Mouse (Mus musculus): ENCODE results near the gene Tac4. TPM values are rescaled to one million over a fixed set of nuclear protein-coding genes. Genes with fewer than 3 reads are reported as not detected.

Tac4 gene
- polyA plus RNA-seq (2016; fragmentation: Nextera tagmentation; extraction: Ambion mirVana) = not detected in 2 replicates

- peaks cover 34% of the 10 kb centered on the region for H3K27me3 ChIP-seq (ENCODE audit: low read depth, poor library complexity, severe bottlenecking)
- no peak within 1 kb of the TSS for H3K4me3 ChIP-seq
- H3K9me3 ChIP-seq (replicated peaks) = no peaks in the 10 kb centered on the region
- no peak within 1 kb of the TSS for H3K27ac ChIP-seq (replicated peaks)
- H3K4me1 ChIP-seq = peaks cover 47% of the 10 kb centered on the region
- DNase-seq (ENCODE audit: low spot score) = no peak
- 76% methylated on average over 5 of the region's 5 CpGs for WGBS
- 0 out of 2 replicates have a peak, but pooled peaks cover under 1% of the 10 kb centered on the region for H3K36me3 ChIP-seq
Measured at GRCm38 (mm10) chr11:95261178-95261751, at the start of gene Tac4. TSS of gene Tac4 (plus strand) at chr11:95261529.

DNA sequence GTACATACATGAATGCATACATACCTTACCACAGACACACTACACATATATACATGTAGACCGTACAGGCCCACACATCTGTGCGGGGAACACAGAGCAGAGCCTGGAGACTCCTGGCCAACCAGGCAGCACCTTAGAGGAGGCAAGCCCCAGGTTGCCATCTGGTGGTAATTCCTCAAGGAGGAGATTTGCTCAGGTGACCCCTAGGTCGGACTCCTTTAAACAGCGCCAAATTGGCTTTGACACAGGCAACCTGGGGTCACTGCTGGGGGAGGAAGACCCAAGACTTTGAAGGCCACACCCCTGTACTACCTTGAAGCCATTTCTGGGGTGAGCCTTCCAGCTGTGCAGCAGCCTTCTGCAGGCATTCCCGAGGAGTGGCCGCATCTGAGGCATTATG is 47.7 kb upstream of the Tac4 start:
- WGBS = 29% methylated on average over 6 of the region's 6 CpGs
- Histone ChIP-seq H3K4me1 (peaks cover 30% of the 10 kb centered on the region), H3K4me3 (no peak overlapping the region), H3K27me3 (ENCODE audit: low read depth, poor library complexity, severe bottlenecking) (peaks cover 67% of the 10 kb centered on the region), H3K27ac (replicated peaks) (no peak overlapping the region), H3K9me3 (replicated peaks) (no peaks in the 10 kb centered on the region), H3K36me3 (no peaks in the 10 kb centered on the region)
- no peak for DNase-seq (ENCODE audit: low spot score)

DNA sequence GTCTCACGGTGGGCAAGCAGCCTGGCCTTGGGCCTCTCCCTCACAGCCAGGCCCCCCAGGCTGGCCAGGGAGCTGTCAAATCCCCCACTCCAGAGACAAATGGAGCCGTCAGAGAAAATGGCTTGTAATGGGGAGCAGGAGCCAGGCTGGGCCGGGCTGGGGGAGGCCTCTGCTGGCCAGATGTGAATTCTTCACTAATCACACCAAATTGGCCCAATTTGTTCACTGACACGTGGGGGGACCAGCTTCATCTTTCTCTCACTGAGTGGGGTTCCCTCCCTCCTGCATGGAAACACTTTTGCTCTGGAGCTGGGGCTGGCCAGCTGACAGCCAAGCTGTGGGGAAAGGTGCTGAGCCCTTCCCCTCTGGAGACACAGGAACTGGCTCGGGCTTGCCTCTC is 47.0 kb upstream of the Tac4 start:
- H3K9me3 ChIP-seq (replicated peaks) = no peaks in the 10 kb centered on the region
- peaks cover 29% of the 10 kb centered on the region for H3K4me1 ChIP-seq
- no peak overlapping the region for H3K4me3 ChIP-seq
- H3K27ac ChIP-seq (replicated peaks) = no peak overlapping the region
- no peaks in the 10 kb centered on the region for H3K36me3 ChIP-seq
- 15% methylated on average over 5 of the region's 5 CpGs for WGBS
- DNase-seq (ENCODE audit: low spot score) = no peak
- H3K27me3 ChIP-seq (ENCODE audit: low read depth, poor library complexity, severe bottlenecking) = peaks cover 68% of the 10 kb centered on the region

DNA sequence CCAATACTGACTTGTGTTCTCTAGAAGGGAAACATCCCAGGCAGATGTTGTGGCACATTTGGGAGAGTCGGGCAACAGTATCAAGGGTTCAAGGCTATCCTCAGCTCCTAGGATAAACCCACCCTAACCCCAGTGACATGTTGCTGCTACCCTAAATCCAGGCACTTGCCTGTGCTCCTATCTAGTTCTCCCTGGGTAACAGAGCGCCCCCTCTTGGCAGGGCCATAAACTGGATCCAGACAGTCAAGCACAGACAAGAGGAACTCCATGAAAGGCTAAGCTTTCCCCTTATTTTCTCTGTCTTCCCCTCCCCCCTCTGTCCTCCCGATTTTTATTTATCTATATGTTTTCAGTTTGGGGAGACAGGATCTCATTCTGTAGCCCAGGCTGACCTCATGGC is 45.1 kb upstream of the Tac4 start:
- Histone ChIP-seq H3K4me1 (peaks cover 13% of the 10 kb centered on the region), H3K4me3 (no peak overlapping the region), H3K36me3 (no peaks in the 10 kb centered on the region), H3K9me3 (replicated peaks) (no peaks in the 10 kb centered on the region), H3K27me3 (ENCODE audit: low read depth, poor library complexity, severe bottlenecking) (peaks cover 65% of the 10 kb centered on the region), H3K27ac (replicated peaks) (no peak overlapping the region)
- DNase-seq (ENCODE audit: low spot score) = no peak
- WGBS = 62% methylated on average over 3 of the region's 3 CpGs

DNA sequence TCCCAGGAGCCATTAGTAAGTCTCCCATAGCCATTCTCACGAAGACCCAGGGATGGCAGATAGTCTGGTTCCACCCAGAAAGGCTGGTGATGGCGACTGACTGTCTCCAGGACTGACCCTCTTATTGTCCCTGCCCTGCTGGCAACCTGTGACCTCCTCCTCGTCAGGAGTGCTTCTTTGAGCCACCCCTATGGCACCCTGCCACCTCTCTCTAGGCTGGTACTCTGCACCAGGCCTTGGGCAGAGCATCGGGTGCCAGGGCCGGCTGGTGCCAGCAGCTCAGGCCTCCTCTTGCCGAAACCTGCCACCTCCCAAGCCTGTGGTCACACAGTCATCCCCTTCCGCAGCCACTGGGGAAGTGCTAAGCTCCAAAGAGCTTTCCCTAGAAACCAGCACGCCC is 42.2 kb upstream of the Tac4 start:
- H3K9me3 ChIP-seq (replicated peaks) = no peaks in the 10 kb centered on the region
- peaks cover 22% of the 10 kb centered on the region for H3K4me1 ChIP-seq
- H3K36me3 ChIP-seq = no peaks in the 10 kb centered on the region
- no peak overlapping the region for H3K4me3 ChIP-seq
- peaks cover 76% of the 10 kb centered on the region for H3K27me3 ChIP-seq (ENCODE audit: low read depth, poor library complexity, severe bottlenecking)
- 0 out of 2 replicates have a peak overlapping the region, but pooled peaks have one; percentile 6 for H3K27ac ChIP-seq (replicated peaks)
- DNase-seq (ENCODE audit: low spot score) = no peak
- 51% methylated on average over 8 of the region's 8 CpGs for WGBS

- peak; percentile 37 for DNase-seq (ENCODE audit: low spot score)
- Histone ChIP-seq H3K4me3 (peak overlapping the region; percentile 53), H3K27ac (replicated peaks) (peak overlapping the region; percentile 63; the same call in 1 of the 2 replicates), H3K9me3 (replicated peaks) (no peaks in the 10 kb centered on the region), H3K36me3 (no peaks in the 10 kb centered on the region), H3K27me3 (ENCODE audit: low read depth, poor library complexity, severe bottlenecking) (peaks cover 84% of the 10 kb centered on the region), H3K4me1 (peaks cover 22% of the 10 kb centered on the region)
- under 1% methylated on average over 31 of the region's 31 CpGs for WGBS
Measured at GRCm38 (mm10) chr11:95223473-95223872, 37.9 kb upstream of the Tac4 start.

DNA sequence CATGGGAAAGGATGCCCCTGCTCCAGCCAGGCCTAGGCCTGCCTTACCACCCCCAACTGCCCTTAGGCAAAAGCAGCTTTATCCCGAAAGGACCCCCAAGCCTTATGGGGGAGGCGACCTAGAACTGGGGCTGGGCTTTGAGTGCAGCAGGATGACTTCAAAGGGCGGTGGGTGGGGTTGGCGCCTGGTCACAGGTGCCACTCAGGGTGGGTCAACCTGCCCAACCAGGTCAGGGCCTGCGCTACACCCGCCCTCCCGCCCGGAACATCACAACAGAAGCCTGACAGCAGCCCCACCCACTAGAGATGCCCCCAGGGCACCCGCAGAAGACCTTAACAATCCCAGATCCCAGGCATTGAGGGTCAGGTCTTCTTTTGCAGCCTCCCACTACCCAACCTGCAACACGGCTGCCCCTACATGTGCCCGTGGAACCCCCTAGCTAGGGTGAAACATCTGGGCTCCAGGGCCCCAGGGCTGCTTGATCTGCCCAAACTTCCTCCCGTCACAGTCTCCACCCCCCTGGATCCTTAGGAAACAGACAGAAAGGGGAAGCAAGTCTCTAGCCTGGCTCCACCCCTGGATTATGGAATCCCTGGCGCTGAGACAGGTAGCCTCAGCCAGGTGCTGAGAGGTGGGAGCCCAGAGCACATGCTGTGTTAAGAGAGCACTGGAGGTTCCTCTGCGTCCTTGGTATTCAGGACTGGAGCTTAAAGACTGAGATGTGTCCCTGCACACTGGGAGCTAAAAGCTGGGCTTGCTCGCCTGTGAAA is 37.0 kb upstream of the Tac4 start:
- Histone ChIP-seq H3K4me1 (peaks cover 24% of the 10 kb centered on the region), H3K4me3 (peak overlapping the region; percentile 53), H3K27me3 (ENCODE audit: low read depth, poor library complexity, severe bottlenecking) (peaks cover 76% of the 10 kb centered on the region), H3K27ac (replicated peaks) (no peak overlapping the region), H3K36me3 (no peaks in the 10 kb centered on the region), H3K9me3 (replicated peaks) (no peaks in the 10 kb centered on the region)
- 12% methylated on average over 15 of the region's 15 CpGs for WGBS
- no peak for DNase-seq (ENCODE audit: low spot score)

- H3K4me1 ChIP-seq = peaks cover 24% of the 10 kb centered on the region
- no peaks in the 10 kb centered on the region for H3K36me3 ChIP-seq
- H3K27me3 ChIP-seq (ENCODE audit: low read depth, poor library complexity, severe bottlenecking) = peaks cover 76% of the 10 kb centered on the region
- no peak overlapping the region for H3K4me3 ChIP-seq
- H3K27ac ChIP-seq (replicated peaks) = no peak overlapping the region
- 25% methylated on average over 7 of the region's 7 CpGs for WGBS
- no peaks in the 10 kb centered on the region for H3K9me3 ChIP-seq (replicated peaks)
- DNase-seq (ENCODE audit: low spot score) = no peak
Measured at GRCm38 (mm10) chr11:95225448-95225847, 35.9 kb upstream of the Tac4 start.

DNA sequence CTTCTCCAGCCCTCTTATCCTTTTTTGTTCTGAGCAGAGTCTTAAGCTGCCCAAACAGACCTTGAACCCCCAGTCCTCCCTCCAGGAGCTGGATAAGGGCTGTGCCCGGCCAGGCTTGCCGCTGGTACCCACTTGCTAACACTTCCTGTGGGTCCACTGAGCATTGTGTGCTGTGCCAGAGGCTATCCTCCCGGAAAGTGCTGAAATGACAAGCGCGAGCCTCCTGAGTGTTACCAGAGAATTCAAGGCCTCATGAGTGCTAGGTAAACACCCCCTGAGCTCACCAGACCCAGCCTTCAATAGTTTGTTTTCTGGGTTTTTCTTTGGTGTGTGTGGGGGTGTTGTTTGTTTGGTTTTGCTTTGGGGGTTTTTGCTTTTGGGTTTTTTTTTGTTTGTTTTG is 33.9 kb upstream of the Tac4 start:
- H3K36me3 ChIP-seq = no peaks in the 10 kb centered on the region

DNA sequence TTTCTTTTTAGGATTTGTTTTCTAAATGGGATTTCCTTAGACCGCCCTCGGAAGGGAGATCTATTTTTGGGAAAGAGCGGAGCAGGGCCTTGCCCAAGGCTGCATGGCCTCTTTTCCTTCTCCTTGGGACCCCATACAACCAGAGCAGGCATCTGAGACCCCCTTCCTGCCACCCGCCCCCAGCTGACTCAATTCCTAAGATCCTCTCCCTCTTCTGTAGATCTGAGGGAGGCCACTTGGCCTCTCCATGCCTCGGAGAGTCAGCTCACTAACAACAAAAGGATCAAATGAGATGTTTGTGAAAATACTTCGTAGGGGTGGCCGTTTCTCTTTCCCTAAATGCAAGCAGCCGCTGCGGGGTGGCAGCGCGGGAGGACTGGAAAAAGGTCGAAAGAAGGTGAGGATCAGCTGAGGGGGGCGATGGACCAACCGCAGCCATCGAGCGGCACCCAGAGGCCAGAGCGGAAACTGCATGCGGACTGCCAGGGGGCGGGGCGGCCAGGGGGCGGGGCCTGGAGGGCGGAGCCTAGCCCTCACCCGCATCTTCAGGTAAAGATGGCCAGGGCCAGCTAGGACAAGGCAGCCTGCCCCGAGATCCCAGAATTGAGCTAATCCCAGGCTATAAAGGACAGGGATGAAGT is 29.5 kb upstream of the Tac4 start:
- Histone ChIP-seq H3K4me3 (peak overlapping the region; percentile 32), H3K4me1 (peaks cover 37% of the 10 kb centered on the region), H3K27me3 (ENCODE audit: low read depth, poor library complexity, severe bottlenecking) (peaks cover 59% of the 10 kb centered on the region), H3K36me3 (no peaks in the 10 kb centered on the region), H3K27ac (replicated peaks) (no peak overlapping the region), H3K9me3 (replicated peaks) (no peaks in the 10 kb centered on the region)
- WGBS = 8% methylated on average over 24 of the region's 24 CpGs
- peak; percentile 83 for DNase-seq (ENCODE audit: low spot score)

More for the DNA sequence above, 33.9 kb upstream of the Tac4 start:
- Histone ChIP-seq H3K4me1 (peaks cover 33% of the 10 kb centered on the region), H3K4me3 (no peak overlapping the region), H3K27ac (replicated peaks) (0 out of 2 replicates have a peak overlapping the region, but pooled peaks have one; percentile 29), H3K27me3 (ENCODE audit: low read depth, poor library complexity, severe bottlenecking) (peaks cover 74% of the 10 kb centered on the region), H3K9me3 (replicated peaks) (no peaks in the 10 kb centered on the region)
- no peak for DNase-seq (ENCODE audit: low spot score)
- WGBS = 51% methylated on average over 5 of the region's 5 CpGs

- Histone ChIP-seq H3K4me3 (0 out of 2 replicates have a peak overlapping the region, but pooled peaks have one; percentile 32), H3K27me3 (ENCODE audit: low read depth, poor library complexity, severe bottlenecking) (peaks cover 55% of the 10 kb centered on the region), H3K4me1 (peaks cover 41% of the 10 kb centered on the region), H3K9me3 (replicated peaks) (no peaks in the 10 kb centered on the region), H3K27ac (replicated peaks) (no peak overlapping the region), H3K36me3 (no peaks in the 10 kb centered on the region)
- WGBS = 38% methylated on average over 6 of the region's 6 CpGs
- DNase-seq (ENCODE audit: low spot score) = no peak
Measured at GRCm38 (mm10) chr11:95232329-95232696, 29.0 kb upstream of the Tac4 start.

DNA sequence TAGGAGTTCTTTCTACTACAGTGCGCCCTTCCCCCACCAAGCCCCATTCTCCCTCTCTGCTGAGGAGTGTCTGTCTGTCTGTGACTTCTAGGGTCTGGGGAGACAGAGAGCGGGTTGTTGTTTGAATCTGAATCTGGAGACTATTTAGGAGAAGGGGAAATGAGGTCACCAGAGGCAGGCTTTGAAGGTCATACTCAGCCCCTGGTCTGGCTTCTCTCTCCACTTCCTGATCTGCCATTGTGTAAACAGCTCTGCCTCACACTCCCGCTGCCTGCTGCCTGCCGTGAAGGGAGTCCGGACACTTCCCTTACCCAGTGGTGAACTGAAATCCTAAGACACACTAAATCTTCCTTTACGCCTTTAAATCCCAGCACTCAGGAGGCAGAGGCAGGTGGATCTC is 22.9 kb upstream of the Tac4 start:
- Histone ChIP-seq H3K4me1 (peaks cover 47% of the 10 kb centered on the region), H3K27ac (replicated peaks) (no peak overlapping the region), H3K36me3 (no peaks in the 10 kb centered on the region), H3K4me3 (no peak overlapping the region), H3K9me3 (replicated peaks) (no peaks in the 10 kb centered on the region), H3K27me3 (ENCODE audit: low read depth, poor library complexity, severe bottlenecking) (peaks cover 20% of the 10 kb centered on the region)
- WGBS = 63% methylated on average over 6 of the region's 6 CpGs
- DNase-seq (ENCODE audit: low spot score) = no peak

GRCm38 (mm10) chr11:95242653-95243052 is 18.7 kb upstream of the Tac4 start:
- no peaks in the 10 kb centered on the region for H3K36me3 ChIP-seq
- H3K4me3 ChIP-seq = no peak overlapping the region
- peaks cover under 1% of the 10 kb centered on the region; the same call in 1 of the 2 replicates for H3K9me3 ChIP-seq (replicated peaks)
- H3K4me1 ChIP-seq = peaks cover 31% of the 10 kb centered on the region
- peaks cover 10% of the 10 kb centered on the region; the same call in 1 of the 2 replicates for H3K27me3 ChIP-seq (ENCODE audit: low read depth, poor library complexity, severe bottlenecking)
- H3K27ac ChIP-seq (replicated peaks) = no peak overlapping the region
- WGBS = 72% methylated on average over 6 of the region's 6 CpGs
- DNase-seq (ENCODE audit: low spot score) = no peak

All from midbrain, embryonic 10.5 days (tissue).